Mouse (Mus musculus) embryonic fibroblast, embryonic 13.5 days (primary cell): ENCODE measurements around the gene Slc44a1.

Experiments used
- CTCF ChIP-seq: IDR thresholded peaks from 2 replicates; pipeline ENCODE4 v1.5.1; 2011; ENCODE audit warnings: mild to moderate bottlenecking, control low read depth, low read length, moderate library complexity, borderline replicate concordance; ENCODE audit not compliant: insufficient read depth
- POLR2A ChIP-seq: IDR thresholded peaks from 2 replicates; pipeline ENCODE4 v1.6.1; 2011; ENCODE audit warnings: low read depth, mild to moderate bottlenecking, control low read depth, low read length, moderate library complexity

- no peak for TF ChIP-seq POLR2A
- TF ChIP-seq CTCF, result no peak
Measured at GRCm38 (mm10) chr4:53478644-53479043, 38.4 kb downstream of the Slc44a1 start.
